Mouse (Mus musculus) embryonic stem cell, embryonic (primary cell): Measurements from ENCODE around the gene Arhgap1.

Experiments used
- CTCF ChIA-PET, 4 experiments: fragments of 300-600 bp in 2 of 4; fragments of 350-600 bp in 2 of 4; sonication (Branson Sonifier 250); formaldehyde crosslinking; loops; one replicate each; lab custom pipeline; 2022; ENCODE audit warnings: inconsistent platforms in 2 of 4; lab: Charles Lee
- POLR2A ChIA-PET, 4 experiments: fragments of 300-600 bp in 2 of 4; fragments of 350-600 bp in 2 of 4; sonication (Branson Sonifier 250); formaldehyde crosslinking; loops; one replicate each; lab custom pipeline; 2022; ENCODE audit warnings: antibody characterized with exemption in 4 of 4, inconsistent platforms in 1 of 4; lab: Charles Lee

The Arhgap1 gene

DNA sequence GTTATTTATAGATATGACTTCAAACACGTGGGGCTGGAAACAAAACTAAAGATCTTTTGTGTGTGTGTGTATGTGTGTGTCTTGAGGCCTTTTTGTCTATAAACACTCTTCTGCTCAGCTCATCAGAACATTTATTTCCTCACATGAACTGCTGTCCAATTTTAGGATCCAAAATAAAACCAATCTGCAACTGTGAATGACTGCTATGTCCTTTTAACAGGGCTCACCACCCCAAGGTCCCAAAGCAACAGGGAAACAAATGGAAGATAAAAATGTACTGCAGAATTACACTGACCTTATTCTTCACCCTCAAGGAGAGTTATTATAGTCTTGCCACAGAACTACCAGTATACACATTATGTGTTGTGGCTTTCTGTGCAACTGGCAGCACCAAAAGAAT is 49.6 kb downstream of the Arhgap1 start:
- POLR2A ChIA-PET: interaction anchor here in 2 of 4 experiments (0.9 to 6.0 kb wide), 8 partner anchors 10 to 70 kb away, joined by 3 to 33 read pairs (median 4); partner anchors contain the start of genes Atg13 (in 2 of the 2), Harbi1 (in 2 of the 2), Ambra1 (in 1 of the 2) and Arhgap1 (in 1 of the 2)

DNA sequence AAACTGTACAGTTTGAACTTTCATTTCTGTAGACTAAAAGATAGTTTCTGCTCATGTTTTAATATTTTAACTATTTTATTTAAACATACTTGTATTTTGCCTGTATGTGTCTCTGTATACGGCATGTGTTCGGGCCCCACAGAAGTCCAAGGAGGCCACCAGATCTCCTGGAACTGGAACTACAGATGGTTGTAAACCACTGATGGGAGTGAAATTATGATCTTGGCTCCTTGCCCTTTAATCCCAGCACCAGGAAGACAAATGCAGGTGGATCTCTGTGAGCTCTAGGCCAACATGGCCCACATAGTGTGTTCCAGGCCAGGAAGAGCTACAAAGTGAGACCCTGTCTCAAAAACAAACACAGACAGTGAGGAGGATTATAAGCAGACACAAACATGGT is 51.7 kb downstream of the Arhgap1 start:
- POLR2A ChIA-PET: interaction anchor here in 3 of 4 experiments (0.5 to 1.4 kb wide), 6 partner anchors 9 to 231 kb away, joined by 3 to 7 read pairs (median 4); partner anchors contain the start of genes Atg13 (in 2 of the 3), Harbi1 (in 2 of the 3) and Ambra1 (in 1 of the 3)

More for the DNA sequence above, 49.6 kb downstream of the Arhgap1 start:
- CTCF ChIA-PET: no interaction called here

DNA sequence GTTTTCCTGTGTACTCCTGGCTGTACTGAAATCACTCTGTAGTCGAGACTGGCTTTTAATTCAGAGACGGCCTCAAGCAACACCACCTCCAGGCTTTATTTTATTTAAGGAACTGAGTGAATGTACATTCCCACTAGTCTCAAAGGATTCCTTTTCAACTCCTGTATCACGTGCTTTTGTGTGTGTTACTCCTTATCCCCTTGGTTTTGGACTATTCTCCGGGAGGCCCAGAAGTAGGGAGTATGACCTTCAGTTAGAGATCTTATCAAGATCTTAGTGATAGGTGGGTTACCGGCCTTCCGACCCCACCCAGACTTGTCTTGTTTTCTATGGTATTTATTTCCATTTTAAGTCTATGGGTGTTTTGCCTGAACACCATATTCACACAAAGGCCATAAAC is 56.1 kb downstream of the Arhgap1 start:
- CTCF ChIA-PET: no interaction called here
- POLR2A ChIA-PET: no interaction called here

More for the DNA sequence above, 51.7 kb downstream of the Arhgap1 start:
- CTCF ChIA-PET: interaction anchor here in 1 of 4 experiments (0.9 kb wide), 2 partner anchors 9 to 586 kb away, joined by 3 to 4 read pairs; partner anchors contain the start of genes Atg13 and Harbi1

DNA sequence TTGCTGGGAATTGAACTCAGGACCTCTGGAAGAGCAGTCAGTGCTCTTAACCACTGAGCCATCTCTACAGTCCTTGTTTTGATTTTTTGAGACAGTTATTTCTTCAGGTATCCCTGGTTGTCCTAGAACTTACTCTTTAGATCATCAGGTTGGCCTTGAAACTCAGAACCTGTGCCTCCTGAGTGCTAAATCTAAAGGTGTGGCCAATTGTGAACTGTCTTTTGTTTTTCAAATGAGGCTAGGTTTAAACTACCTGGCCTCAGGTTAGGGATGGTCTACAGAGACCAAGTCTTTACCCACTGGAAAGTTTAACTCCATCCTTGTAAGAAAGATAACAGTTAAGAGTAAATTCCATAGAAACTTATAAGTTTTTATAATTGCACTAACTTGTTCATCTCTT is 56.8 kb downstream of the Arhgap1 start:
- ChIA-PET POLR2A (interaction anchor here in 2 of 4 experiments (0.8 to 5.1 kb wide), 4 partner anchors 9 to 50 kb away, joined by 3 to 33 read pairs (median 6); no protein-coding TSS in a partner anchor), CTCF (no interaction called here)

DNA sequence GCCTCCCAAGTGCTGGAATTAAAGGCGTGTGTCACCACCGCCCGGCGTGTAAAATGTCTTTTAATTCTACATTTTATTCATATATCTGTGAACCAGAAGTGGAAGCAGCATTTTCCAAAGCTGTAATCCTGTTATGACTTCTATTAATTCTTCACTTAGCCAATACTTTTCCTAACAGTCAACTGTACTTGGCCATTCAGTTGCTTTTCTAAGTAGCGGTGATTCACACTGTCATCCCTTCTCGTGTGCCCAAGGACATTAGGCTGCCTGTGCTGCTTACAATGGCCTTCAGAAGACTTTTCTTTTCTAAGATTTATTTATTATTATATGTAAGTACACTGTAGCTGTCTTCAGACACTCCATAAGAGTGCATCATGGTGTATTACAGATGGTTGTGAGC is 58.7 kb downstream of the Arhgap1 start:
- CTCF ChIA-PET: interaction anchor here in 1 of 4 experiments (0.6 kb wide), 1 partner anchor 326 kb away, joined by 3 read pairs; no protein-coding TSS in a partner anchor
- POLR2A ChIA-PET: interaction anchor here in 1 of 4 experiments (1.0 to 5.1 kb wide), 4 partner anchors 11 to 58 kb away, joined by 3 to 33 read pairs (median 6); partner anchors contain the start of genes Arhgap1 and Zfp408

DNA sequence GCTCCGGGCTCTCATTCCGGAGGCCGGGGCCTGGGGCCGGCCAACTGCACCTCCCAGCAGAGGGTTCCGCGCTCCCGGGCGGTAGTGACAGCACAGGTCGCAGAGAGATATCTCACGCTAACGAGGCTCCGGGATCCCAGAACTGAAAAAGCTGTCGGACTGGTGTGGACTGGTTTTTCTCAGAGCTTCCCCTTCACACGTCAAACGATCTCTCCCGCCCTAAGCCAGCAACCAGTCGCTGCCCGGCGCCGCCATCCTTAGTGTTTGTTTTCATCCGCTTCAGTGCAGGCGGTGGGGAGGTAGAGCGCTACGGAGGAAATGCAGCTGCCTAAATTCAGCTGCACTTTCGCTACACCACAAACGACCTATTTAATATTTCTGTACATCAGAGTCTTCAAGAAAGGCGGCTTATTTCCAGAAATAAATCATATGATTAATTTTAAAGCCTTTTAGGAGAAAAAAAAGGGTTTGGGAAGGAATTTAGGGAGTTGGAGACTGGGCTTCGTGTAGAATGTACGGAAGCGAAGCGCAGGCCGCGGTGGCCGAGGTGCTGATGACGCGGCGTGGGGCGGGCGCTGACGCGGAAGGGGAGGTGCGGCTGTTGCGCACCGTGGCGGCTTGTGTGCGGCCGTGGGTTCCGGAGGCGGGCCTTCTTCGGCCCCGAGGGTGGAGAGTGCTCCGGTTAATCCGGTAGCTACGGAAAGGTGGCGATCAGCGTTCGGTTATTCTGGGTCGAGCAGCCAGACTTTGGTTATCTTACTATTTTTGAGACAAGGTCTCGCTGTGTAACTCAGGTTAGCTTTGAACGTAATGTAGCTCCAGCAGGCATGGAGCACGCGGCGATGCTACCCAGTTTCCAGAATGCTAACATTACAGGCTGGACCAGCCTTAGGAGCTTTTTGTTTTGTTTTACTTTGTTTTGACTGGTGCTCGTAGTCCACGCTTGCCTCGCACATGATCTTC is 60.9 kb downstream of the Arhgap1 start, which contains the start of the genes Atg13 and Harbi1:
Gene Atg13, minus strand, starts transcription at position 305 of the 963 bp plus-strand sequence.
Gene Harbi1, plus strand, starts transcription at position 581 of the 963 bp plus-strand sequence.
- CTCF ChIA-PET: interaction anchor here (0.5 to 1.5 kb wide), 10 partner anchors 9 to 253 kb away, joined by 3 to 16 read pairs (median 4); no protein-coding TSS in a partner anchor
- POLR2A ChIA-PET: interaction anchor here in 3 of 4 experiments (0.5 to 5.1 kb wide), 49 partner anchors 9 to 682 kb away, joined by 3 to 45 read pairs (median 4); partner anchors contain the start of genes Ambra1 (in 3 of the 3), Arhgap1 (in 2 of the 3), Zfp408 (in 2 of the 3) and Arfgap2 (in 1 of the 3)

DNA sequence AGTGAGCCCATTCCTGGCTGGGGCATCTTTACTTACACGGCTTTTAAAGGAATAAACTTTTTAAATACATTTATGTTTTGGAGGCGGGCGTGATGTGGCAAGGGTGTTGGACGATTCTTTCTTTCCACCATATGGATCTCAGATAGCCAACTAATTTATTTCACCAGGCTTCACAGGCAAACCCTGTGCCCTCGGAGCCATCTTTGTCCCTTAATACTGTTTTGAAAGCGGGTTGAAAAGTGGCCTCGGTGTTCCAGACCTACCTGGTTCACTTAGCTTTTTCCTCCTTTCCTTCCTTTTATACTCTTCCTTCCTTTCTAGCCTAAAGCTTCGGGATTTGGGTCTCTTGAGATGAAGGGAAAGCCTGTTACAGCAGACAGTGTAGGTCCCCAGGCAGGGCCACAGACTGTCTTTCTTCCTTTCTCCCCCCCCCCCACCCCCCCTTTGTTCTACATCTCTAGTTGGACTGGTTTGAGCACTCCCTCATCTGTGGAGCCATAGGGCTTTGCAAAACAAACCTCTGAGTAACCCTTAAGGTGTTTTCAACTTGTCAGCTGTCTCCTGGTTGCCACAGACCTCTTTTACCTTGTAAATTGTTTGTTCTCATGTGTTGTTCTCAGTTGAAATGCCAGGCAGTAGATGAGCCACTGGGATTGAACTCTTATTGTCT is 61.7 kb downstream of the Arhgap1 start:
- POLR2A ChIA-PET: interaction anchor here in 3 of 4 experiments (0.6 to 5.1 kb wide), 38 partner anchors 8 to 681 kb away, joined by 3 to 45 read pairs (median 4); partner anchors contain the start of genes Ambra1 (in 3 of the 3), Arhgap1 (in 2 of the 3), Zfp408 (in 2 of the 3) and Arfgap2 (in 1 of the 3)
- CTCF ChIA-PET: interaction anchor here in 3 of 4 experiments (0.5 to 1.5 kb wide), 7 partner anchors 10 to 252 kb away, joined by 3 to 16 read pairs (median 4); no protein-coding TSS in a partner anchor

DNA sequence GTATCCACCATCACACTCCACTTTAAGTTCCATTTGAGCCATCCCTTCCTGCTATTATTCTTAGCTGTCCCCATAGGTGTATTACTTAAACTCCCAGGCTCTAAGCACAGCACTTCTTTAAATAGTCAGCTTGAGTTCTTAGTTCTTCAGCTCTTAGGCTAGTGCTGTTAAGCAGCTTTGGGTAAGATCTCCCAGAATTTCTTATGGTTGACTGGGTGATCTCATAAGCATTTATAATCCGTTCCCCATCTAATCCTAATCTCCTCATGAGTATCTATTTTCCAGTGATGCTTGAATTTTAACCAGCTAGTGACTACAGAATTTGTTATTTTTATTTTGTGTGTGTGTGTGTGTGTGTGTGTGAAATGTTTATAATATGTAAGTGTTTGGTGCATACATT is 65.3 kb downstream of the Arhgap1 start:
- CTCF ChIA-PET: interaction anchor here in 1 of 4 experiments (0.7 kb wide), 1 partner anchor 13 kb away, joined by 4 read pairs; no protein-coding TSS in a partner anchor
- POLR2A ChIA-PET: interaction anchor here in 3 of 4 experiments (0.7 to 2.6 kb wide), 3 partner anchors 14 to 347 kb away, joined by 3 to 10 read pairs (median 4); partner anchors contain the start of gene Ambra1 (in 1 of the 3)

DNA sequence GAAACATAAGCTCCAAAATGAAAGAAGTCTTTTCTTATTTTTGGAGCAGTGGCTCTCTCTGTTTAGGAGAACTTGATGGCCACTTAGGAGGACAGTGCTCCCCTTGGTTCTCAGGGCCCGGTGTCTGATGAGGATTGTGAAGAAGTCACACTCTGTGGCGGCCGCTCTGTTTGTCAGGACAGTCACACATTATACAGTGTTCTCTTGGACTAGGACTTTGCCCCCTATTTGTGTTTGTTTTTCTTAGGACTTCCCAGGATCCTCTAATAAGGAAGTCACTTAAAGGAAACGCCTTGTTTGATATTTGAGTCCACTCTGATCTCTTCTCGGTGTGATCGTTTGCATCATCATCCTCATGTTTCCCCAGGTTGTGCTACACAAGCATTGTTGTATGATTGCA is 68.6 kb downstream of the Arhgap1 start:
- POLR2A ChIA-PET: interaction anchor here in 1 of 4 experiments (1.0 to 1.2 kb wide), 3 partner anchors 10 to 33 kb away, joined by 4 to 7 read pairs (median 5); partner anchors contain the start of gene Ambra1

More for the DNA sequence above, 68.6 kb downstream of the Arhgap1 start:
- CTCF ChIA-PET: interaction anchor here in 2 of 4 experiments (0.5 to 0.6 kb wide), 2 partner anchors 15 to 813 kb away, joined by 5 to 6 read pairs; no protein-coding TSS in a partner anchor
